Mouse (Mus musculus): ENCODE measurements at regions not wholly inside any gene's neighbourhood (a gene's known extent, or its start where the extent isn't known, plus 50 kb on each side); places are given as distances from the start of the nearest gene placed in this dataset.
"Not testable (repeated sequence)": the region's sequence is repeated elsewhere in the genome, so short reads cannot be mapped to it uniquely, and the experiment has no call there.

DNA sequence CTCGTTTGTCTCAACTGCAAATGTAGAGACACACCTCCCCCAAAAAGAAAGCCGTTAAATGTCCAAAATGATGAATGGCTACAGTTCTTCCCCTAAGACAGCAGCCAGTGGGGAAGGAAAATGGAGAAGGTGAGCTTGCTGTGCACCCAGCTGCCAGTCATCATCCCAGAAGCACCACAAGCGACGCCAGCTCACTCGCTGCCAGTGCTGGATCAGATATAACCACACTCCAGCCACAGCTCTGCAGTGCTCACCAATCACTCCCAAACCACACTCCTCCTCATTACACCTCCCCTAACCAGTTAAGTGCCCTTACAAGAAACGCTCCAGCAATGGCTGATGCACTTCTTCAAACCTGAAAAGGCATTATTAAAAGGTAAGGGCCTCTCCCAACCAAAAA, 114.4 kb downstream of the Sox4 start:
- no peak for DNase-seq

DNA sequence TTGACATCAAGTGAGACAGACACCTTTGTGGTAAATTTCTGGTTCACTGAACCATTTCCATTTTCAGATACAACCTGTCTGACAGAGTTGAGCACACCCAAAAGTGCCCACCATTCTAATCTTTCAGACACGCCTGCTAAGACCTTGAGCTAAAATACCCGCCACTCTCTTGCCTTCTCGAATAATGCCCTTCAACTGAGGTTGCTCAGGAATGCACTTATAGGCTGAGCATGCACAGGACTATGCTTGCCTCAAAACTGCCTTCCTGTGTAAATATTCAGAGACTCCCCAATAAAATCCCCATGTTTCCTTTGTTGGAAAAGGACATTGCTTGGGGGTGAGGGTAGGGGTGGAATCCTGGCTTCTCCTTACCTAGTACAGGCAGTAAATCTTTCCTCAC, 115.3 kb downstream of the Sox4 start:
- no peak for DNase-seq

DNA sequence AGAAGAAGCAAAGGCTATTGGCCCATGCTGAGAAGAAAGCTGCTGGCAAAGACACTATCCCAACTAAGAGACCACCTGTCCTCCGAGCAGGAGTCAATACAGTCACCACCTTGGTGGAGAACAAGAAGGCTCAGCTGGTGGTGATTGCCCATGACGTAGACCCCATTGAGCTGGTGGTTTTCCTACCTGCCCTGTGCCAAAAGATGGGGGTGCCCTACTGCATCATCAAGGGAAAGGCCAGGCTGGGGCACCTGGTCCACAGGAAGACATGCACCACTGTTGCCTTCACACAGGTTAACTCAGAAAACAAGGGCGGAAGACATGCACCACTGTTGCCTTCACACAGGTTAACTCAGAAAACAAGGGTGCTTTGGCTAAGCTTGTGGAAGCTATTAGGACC, 116.3 kb downstream of the Sox4 start:
- not testable (repeated sequence) for DNase-seq

DNA sequence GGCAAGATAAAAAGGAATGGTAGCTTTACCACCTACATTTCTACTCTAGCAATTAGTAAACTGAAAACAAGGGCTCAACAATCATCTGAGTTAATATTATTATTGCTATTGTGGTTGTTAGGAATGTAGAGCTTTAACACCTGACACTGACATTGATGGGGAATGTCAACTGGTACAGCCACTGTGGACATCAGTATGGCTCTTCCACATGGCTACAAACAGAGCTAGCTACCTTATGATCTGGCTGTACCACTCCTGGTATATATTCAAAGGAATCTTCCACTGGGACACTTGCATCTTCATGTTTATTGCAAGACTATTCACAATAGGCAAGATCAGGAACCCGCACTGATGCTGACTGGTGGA, 119.8 kb downstream of the Sox4 start:
- no peak for DNase-seq

DNA sequence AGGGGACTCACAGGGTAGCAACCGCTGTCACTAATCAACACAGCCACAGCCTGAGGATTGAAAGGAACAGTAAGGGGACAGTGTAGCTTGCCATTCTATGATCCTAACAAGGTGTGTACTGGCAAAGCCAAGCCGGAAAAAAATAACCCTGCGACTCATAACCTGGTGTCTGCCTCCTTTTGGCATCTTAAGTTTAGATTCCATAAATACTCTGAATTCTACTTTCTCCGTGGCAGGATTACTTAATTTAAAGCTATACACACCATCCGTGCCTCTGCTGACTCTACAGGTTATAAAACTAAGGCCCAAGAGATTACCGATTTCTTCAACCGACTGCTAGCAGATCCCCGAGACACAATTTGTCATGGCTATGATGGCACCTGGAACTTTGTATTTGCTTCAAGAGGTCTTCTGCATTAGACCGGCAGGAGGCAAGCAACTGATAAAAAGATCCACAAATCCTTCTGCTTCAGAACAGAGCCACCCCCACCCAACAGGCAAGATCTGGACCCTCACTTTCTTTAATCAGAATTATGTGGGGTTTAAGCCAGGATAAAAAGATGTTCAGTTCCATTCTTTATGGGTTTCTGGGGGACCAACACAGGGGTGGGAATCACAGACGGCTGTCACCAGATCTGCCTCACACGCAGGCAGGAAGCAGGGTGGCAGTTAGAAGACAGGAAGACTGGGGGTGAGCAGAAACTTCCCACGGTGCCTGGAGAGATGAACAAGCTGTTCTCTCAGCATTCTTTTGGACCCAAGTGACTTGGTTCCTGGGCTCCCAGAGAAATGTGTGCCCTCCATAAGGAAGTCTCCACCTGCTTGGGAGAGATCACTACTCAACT, 120.4 kb downstream of the Sox4 start:
- no peak for DNase-seq

DNA sequence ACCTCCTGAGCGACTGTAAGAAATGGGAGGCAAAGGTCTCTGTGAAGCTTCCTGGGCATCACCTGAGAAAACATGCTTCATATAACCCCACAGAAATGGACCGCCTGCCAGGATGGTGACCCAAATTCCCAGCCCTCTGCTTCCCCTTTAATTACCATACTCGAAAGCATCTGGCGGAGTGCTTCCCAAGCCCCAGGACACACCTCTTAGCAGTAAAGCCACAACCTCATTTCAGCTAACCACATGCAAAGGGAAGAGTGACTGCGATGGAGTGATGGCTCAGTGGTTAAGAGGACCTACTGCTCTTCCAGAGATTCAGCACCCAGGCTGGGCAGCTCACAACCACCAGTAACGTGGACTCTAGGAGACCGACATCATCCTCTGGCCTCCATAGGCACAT, 127.2 kb downstream of the Sox4 start:
- DNase-seq = no peak

DNA sequence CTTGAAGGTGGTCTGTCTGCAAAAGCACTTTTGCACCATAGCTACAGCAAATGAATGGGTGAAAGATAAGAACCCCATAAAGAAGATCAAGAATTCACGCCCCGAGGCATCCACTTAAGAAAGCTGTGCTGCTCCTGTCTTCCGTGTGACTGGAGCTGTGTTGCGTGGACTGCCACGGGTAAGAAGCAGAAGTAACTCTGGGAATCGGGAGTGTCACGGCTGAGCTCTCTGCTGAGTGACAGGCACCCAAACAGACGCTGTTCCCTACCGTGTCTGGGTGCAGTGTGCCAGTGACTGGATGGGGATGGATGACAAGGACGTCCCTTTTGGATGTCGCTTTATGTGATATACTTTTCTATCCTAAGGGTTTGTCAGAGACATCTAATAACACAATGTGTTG, 129.5 kb downstream of the Sox4 start:
- no peak for DNase-seq

DNA sequence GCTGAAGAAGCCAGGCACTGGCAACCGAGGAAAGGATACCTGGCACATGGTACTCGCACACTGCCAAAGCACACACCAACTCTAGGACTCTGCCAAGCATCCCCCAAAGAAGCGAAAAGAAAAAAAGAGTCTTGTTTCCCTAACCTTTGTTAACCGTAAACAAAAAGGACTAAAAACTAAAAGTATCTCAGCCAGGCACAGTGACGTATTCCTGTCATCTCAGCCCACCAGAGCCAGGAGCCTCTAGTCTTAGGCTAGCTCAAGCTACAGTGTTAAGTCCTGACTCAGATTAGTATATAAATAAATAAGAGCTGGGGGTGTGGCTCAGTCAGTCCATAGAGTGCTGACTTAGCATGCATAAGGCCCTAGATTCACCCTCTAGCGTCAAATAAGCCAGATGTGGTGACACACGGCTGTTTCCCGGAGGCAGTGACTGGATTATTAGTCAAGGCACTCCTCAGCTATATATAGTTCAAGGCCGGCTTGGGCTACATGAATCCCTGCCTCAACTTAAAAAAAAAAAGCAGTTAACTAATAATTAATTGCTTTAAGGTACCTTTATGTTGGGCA, 130.1 kb downstream of the Sox4 start:
- no peak for DNase-seq

DNA sequence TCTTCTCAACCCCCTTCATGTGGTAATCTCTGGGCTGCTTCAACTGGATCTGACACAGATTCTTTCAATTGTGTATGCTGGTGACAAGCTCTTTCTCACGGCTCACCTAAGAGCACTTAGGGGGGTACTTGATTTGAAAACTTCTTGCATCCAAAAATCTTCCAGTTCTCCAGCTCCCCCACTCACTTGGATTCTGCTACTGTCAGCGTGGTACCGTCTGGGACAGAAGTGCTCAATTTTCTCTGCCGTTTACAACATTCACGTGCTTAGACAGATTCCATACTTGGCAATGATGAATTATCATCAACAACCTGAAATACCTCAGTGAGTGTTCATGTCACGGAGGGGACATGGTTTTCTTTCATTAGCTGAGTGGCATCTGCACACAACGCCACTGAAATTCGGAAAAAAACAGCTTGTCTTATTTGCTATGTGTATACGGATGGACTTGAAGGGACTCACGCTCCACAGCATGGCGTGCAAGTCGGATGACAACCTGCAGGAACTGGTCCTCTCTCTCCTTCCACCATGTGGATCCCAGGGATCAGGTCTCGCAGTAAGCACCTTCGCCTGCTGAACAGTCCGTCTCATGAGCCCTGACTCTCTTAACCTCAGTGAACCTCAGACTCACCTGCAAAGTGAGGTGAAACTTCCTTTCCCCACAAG, 132.5 kb downstream of the Sox4 start:
- no peak for DNase-seq

DNA sequence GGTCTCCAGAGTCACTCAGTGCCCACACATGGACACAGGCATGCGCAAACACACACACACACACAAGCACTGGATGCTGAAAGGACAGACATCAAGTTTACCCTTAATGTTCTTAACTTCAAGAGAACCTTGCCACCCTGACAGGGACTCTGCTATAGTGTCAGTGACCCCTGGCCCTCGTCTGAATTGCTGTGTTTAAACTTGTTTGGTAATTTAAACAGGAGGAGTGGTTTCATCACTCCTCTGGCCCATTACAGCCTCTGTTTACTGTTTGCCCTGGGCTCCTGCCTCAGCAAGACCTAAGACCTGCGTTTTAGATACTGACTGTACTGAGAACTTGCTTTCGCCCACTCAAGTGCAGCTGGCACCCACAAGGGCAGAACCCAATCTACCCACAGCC, 139.4 kb downstream of the Sox4 start:
- DNase-seq = no peak

DNA sequence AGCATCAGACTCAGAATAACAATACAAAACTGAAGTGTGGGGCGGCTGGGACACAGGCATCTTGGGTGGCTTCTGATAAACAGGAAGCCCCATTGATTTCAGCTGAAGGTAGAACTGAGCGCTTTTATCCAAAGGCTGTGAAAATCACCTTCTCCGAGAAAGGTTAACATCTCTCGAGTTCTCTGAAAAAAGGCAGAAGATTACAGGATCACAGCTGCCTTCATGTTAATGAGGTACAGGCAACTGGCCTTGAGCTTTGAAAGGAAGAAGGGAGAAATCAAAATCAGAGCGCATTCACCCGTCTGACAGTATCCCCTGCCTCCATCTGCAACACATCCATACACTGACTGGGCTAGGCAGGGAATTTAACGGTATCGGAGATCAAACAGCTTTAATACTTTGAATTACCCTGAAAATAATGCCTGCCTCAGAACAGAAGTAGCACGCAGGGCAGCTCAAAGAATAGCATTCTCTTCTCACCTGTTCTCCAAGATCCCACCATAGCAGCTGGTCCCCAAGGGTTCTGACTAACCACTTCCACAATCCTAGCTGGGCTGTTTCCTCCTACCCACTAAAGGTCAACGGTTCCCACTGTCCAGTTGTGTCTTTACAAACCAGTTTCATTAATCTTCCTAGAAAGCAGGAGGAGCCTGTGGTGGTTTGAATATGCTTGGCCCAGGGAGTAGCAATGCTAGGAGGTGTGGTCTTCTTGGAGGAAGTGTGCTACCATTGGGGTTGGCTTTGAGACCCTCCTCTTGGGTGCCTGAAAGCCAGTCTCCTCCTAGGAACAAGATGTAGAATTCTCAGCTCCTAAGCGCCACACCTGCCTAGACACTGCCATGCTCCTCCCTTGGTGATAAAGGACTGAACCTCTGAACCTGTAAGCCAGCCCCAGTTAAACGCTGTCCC, 141.6 kb downstream of the Sox4 start:
- no peak for DNase-seq

DNA sequence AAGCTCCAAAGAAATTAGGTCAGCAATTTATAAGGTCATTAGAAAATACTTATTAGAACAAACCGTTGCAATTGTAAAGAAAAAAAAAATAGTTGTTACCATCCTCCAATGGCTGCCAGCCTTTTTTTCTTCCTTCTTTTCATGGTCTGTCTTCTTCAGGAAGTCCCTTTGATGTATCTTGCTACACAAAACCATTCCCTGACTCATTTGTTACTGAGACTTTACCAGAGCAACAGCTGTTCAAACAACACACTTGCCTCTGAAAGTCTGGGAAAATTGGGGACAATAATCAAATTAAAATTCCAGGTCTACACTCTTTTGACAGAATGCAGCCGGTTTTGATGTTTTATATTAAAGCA, 142.5 kb downstream of the Sox4 start:
- no peak for DNase-seq

DNA sequence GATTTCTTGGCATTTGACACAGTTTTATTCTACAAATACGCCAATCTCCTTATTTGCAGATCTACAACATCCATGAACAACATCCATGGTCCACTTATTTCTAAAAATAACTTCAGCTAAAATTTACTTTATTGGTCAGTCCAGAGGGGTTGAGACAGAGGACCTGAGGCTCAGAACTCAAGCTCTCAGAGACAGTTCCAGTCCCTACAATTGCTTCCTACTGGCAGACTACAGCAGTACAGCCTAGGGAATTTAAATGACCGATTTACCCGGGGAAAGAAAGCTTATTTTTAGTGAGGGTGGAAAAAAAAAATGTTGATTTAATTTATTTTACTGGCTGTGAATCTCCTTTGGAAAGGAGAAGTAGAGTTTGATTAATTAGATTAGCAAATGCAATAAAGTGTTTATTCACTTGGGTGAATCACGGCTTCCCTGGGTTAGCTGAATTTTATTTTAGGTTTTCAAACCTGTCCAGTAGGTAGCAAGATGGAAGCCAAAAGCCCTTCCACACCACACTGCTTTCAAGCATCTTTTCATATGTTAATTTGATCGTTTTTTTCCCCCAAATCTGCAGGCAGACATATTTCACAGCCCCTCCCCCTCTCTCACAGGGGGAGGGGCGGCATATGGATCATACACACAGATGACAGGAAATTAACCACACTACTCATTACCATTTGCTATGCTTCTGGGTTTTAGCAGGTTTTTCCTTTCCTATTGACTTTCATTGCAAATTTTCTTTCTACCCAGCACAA, 143.0 kb downstream of the Sox4 start:
- no peak for DNase-seq

DNA sequence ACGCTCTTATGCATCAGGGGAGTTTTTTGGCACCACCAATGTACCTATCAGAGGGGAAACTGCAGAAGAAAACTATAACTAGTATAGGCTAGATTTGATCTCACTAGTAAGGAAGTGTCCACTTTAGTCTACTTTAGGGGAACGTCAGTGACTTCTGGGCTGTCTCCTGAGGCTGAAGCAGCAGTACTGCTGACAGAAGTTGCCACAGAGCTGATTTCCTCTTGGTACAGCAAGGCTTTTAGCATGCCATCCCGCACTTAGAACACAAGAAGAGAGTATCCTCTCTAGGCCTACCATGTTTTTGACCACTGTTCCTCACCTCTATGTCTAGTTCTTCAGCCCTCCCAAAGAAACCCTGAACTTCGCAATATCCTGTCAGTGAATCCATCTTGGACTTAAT, 148.2 kb downstream of the Sox4 start:
- DNase-seq = no peak

DNA sequence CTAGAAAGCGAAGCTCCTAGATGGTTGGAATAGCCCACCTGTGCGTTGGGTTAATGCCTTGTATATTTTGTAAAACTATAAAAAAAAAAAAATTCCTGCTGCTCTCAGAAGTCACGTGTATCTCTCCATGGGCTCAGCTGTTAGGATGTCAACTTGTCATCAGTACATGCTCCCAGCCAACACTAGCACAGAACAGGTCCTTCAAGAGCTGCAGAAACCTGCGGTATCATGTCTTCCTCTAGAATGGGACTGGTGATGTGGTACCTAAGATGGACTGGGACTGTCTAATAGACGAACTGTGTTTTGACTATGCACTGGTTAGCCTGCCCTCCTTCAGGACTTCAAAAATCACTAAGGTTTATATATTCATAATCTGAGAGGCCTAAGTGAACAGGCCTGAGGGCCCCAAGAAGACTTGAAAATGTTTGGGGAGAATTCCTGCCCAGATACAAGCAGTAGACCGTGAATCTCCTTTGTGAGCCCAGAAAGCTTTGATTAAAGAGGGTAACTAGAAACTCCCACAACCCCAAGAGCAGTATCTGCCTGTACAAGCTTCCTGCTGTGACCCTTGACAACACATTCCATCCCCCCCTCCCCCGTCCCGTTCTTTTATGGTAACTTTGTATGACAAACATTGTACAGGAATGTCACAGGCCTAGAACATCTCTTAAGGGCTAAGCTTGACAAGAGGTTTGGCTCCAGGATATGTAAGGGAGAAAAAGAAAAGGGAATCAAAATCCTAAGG, 152.1 kb downstream of the Sox4 start:
- no peak for DNase-seq

DNA sequence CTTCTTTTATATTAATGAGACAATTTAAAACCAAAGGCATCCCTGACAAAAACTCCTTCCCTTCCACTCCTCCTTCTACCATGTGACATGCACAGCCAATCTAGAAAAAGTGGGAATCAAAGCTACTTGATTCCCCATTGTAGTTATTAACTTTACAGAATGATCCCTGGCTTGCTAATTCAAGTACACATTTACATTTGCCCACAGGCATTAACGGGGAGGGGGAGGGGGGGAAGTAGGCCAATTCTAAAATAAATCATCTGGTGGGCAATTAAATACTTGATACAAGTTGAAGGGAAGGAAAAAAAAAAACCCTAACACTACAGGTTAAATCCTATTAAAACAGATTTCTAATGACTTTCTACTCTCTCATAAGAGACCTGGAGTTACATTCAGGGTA, 152.8 kb downstream of the Sox4 start:
- no peak for DNase-seq

DNA sequence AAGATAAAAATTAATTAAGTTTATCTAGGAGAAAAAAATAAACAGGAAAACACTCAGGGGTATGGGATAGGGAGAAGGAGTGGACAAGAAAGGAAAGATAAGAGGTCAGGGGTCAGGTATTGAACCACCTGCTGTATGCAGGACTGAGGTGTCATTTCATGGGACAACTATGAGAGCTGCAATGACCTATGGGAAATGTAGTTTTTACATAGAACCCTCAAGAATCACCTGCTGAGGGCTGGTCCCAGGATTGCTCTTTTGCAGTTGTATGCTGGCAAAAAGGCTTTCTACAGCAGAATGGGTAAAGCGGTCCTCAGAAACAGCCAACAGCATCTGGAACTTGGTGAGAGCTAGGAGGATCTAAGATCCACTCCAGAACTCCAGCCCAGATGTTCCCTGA, 154.0 kb downstream of the Sox4 start:
- DNase-seq = no peak

DNA sequence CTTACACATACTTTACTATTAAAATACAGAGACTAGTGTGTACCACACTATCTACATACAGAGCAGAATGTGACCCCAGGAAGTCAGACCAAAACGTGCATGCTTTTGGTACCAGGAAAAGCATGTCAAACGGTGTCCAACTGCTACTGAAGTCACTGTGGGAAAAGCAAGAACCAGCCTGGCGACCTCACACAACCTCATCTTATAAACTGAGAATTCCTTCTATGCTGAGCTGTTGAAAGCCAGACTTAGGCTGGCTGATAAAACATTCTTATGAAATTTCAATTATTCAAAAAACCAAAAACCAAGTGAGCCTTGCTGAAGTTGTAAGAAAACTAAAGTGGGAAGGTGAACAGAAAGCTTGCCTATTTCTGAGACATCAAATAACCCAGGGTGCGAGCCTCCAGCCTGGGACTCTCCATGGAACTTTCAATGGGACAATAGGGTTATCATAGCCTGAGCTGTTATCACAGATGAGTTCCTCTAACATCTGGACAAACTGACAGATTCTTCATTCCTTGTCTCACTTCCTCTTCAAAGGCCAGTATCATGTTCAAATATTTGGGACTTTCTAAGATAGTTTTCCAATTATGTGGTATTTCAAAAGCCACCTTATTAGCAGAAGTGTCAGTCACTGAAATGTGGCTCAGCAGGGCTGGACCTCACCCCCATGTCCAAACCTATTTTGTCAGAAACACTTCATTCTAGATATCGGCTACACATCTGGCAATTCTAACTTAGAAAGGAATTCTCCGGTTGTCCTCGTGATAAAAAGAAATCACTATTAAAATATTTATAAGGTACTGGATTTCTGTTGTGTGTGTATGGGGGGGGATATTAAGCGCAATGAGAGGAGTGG, 155.7 kb downstream of the Sox4 start:
- no peak for DNase-seq

DNA sequence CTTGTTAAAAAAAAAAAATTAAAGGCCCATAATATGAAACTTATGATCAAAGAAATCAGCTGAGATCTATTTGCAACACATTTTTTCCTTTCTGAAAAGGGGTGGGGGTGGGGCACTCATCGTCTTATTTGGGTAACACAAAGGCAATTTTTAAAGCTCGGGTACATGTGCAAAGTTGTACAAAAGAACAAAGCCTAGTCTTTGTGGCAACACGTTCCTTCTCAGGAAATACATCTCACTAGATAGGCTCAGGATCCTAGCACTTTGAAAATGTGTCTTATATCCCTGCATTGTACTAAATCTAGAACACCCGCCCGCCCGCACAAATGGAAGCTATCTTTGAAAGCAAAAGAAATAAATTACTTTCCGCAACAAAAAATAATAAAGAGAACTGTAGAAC, 158.2 kb downstream of the Sox4 start:
- DNase-seq = no peak

DNA sequence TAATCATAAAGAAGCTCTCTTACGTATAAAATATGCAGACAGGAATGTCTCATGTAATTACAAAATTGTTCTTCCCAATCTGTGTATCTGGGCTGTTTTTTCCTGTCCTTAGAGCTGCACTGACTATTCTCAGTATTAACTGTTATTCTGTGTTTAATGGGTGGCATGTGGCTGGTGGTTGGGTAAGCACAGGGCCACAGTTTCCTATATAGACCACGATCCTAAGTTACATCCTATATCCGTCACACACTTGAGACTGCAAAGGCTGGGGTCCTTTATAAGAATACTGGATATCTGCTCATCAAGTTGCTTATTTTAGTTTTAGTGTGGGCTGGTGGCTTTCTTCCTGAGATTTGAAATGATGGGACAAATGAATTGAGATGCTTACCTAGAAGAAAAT, 159.0 kb downstream of the Sox4 start:
- DNase-seq = no peak
